Mouse (Mus musculus): ENCODE results near the gene Olfr922.

- TF ChIP-seq CTCF (IDR thresholded peaks at IDR 0.05; ENCODE audit: extremely low read depth, insufficient read length, insufficient replicate concordance, low read depth, low read length) (no peak), POLR2A (IDR thresholded peaks at IDR 0.05; ENCODE audit: low read depth, low read length) (no peak)
These were observed 18.6 kb downstream of the Olfr922 start for GRCm38 (mm10) chr9:38833027-38833426.
